Mouse (Mus musculus) kidney, adult 8-10 months (tissue): ENCODE results near the gene Gskip.

ENCODE experiments used
- DNase-seq, 2 experiments: peaks; one replicate each; pipeline ENCODE4 v3.0.0; 2022

Gskip gene

GRCm38 (mm10) chr12:105683933-105684901 is at the start of gene Gskip:
TSS of gene Gskip (plus strand) at chr12:105684829.
- DNase-seq = peak; percentile 52 to 60

GRCm38 (mm10) chr12:105636551-105636950 is 48.1 kb upstream of the Gskip start:
- no peak for DNase-seq

DNA sequence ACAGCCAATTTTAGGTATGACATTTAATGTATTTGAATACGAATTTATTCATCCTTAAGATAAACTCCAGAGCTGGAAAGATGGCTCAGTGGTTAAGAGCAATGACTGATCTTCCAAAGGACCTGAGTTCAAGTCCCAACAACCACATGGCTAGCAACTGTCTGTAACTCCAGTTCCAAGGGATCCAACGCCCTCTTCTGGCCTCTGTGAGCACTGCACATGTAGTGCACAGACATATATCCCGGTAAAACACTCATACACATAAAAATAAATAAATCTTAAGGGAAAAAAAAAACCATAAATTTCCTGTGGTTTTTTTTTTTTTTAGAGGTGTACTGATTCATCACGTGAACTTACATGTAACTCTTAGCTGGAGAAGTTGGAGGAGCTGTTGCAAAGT is 47.1 kb upstream of the Gskip start:
- no peak for DNase-seq

DNA sequence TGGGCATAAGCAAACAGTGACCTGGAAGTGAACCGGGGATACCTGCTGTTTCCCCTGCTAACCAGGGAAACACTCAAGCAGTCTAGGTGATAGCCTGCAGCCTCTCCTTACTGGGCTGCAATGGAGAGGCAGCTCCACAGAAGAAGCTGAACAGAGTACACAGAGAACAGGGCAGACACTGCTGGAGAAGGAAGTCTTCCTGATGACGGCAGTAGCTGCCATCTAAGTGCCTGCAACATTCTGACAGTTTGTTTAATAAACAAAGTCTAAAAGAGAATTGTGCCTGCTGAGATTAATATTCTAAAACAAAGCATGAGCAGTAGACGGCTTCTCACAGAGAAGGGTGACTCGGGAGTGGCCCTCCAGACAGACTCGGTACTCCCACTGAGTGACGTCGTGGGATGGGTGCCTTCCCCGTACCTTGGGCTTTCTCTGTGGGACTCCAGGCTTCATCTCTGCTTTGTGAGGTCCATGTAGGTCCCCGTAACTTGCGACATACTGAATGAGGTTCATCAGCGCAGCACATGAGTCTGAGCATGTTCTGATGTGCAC is 41.8 kb upstream of the Gskip start:
- no peak for DNase-seq

DNA sequence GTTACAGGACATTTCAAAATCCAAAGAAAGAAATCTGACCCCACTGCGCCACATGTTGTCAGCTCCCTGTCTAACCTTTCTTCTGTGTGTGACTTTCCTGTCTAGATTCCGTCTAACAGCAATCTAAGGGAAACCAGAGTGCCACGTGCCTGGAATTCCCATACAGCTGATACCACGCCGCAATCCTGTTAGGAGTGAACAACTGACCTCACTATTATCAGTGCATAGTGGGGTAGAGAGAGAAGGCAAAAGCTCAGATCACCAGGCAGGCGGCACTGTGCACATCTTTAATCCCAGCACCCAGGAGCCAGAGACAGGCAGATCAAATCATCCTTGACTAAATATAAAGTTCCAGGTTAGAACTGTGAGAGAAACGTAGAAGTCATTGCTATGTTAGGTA is 28.8 kb upstream of the Gskip start:
- no peak for DNase-seq

DNA sequence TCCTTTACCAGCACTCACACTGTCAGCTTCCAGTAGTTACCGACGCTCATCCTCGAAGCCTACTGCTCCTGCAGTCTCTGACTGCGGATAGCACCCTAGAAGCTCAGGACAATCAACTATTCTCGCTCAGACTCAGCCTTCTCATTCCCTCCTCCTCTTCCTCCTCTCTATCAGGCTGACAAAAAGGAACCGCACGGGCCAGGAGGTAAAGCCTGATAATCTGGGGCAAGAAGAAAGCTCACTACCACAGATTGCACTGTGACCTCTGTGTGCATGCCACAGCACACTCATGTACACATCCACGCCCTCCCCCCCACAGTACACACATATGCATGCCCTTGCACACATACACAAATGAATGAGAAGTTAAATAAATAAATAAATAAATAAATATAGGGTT is 8.4 kb upstream of the Gskip start:
- DNase-seq = no peak

DNA sequence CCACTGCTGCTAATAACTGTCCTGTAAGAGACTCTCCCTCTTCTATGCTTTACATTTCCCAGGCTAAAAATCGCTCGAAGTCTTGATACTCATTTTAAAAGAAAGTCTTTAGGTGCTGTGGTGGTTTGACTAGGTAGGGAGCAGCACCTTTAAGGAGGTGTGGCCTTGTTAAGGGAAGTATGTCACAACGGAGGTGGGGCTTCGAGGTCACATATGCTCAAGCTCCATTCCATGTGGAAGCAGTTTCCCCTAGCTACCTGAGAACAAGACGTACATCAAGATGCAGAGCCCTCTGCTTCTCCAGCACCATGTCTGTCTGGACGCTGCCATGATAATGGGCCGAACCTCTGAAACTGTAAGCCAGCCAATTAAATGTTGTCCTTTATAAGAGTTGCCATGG is 6.4 kb upstream of the Gskip start:
- no peak for DNase-seq

DNA sequence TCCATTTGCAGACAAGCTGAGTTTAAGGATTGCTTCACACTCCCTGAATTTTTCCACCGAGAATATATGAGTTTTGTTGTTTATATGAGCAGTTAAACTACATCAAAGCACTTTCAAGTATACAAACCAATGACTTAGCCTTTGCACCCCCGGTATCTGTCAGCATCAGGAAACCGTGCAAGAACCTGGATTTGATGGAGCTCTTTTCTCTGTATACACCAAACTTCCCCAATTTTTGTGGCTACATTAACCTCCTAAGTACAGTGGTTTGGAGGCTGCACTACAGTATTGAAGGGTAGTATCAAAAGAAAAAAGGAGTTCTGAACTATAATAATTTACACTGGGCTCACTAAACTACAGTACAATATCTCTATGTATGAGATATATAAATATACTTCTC is 5.9 kb upstream of the Gskip start:
- DNase-seq = no peak

DNA sequence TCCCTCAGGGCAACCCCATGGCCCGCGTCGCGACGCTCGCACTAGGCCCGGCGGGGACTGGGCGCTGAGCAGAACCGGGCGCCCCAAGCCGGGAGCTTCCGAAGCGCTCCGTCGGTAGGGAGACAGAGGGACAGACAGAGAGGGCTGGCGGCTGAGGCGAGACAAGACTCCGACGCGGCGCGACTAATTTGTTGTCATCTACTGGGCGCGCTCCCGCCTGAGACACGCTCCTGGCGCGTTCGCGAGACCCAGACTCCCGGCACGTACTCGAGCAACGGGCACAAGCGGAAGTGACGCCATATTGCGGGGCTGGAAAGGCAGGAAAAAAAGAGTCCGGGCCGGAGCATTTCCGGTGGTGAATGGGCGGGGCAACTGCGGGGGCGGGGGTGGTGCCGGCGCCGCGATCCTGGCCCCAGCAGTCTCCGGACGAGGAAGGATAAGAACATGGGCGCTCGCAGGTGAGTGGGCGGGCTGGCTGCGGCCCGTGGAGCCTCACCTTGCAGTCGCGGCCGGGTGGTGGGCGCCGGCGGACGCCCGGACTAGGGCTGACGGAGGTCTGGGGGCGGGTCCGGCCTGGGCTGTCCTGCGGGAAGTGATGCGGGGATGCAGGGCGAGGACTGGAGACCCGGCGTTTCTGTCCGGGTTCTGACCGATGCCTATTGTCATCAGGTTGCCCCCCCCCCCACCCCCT is 517 bp downstream of the Gskip start, which contains the start of gene Atg2b:
Atg2b (minus strand) TSS at position 211 of the 691 bp plus-strand sequence.
- peak; percentile 92 to 93 for DNase-seq

GRCm38 (mm10) chr12:105686791-105687190 is 2.2 kb downstream of the Gskip start:
- no peak for DNase-seq

GRCm38 (mm10) chr12:105687416-105687815 is 2.8 kb downstream of the Gskip start:
- DNase-seq = no peak

GRCm38 (mm10) chr12:105688546-105688945 is 3.9 kb downstream of the Gskip start:
- DNase-seq = no peak

- no peak for DNase-seq
Measured at GRCm38 (mm10) chr12:105689435-105689834, 4.8 kb downstream of the Gskip start.

- DNase-seq = no peak
Measured at GRCm38 (mm10) chr12:105694021-105694420, 9.4 kb downstream of the Gskip start.

DNA sequence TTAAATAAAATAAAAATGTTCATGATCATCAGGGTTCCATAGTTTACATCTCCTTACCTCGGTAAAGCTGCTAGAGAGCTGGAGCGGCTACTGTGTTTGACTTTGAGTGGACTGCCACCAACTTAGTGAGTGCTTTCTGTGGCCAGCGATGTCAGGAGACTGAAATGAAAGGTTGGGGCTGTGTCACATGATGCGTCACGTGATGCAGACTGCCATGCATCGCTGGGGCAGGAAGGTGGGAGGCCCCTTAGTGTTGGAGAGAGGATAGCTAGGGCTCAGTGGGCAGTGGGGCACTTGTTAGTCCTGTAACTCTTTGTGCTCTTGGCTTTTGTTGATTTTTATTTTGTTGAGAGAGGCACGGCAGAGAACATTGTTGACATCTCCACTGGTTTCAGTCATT is 11.2 kb downstream of the Gskip start:
- no peak for DNase-seq

DNA sequence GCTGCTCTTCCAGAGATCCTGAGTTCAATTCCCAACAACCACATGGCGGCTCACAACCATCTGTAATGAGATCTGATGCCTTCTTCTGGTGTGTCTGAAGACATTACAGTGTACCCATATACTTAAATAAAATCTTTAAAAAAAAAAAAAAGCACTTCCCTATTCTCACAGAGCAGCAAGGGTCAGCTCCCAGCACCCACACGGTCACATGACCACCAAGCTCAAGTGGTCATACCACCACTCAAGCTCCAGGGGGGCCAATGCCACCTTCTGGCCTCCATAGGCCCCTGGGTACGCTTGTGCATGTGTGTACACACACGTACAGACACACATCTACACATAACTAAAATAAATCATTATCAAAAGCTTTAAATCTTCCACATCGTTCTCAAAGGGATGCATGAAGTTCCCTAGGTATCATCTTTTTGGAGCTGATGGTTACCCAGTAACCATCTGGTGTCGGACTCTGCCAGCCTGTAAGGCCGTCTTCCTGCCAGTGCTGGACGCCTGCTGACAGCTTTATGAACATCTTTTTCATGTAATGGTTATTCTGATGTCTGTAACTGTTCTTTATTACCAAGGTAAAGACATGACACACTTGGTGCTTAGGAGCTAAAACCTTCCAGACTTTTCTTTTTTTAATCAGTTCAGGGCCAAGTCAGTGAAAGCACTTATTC is 12.6 kb downstream of the Gskip start:
- no peak for DNase-seq

GRCm38 (mm10) chr12:105700433-105700832 is 15.8 kb downstream of the Gskip start:
- DNase-seq = no peak

DNA sequence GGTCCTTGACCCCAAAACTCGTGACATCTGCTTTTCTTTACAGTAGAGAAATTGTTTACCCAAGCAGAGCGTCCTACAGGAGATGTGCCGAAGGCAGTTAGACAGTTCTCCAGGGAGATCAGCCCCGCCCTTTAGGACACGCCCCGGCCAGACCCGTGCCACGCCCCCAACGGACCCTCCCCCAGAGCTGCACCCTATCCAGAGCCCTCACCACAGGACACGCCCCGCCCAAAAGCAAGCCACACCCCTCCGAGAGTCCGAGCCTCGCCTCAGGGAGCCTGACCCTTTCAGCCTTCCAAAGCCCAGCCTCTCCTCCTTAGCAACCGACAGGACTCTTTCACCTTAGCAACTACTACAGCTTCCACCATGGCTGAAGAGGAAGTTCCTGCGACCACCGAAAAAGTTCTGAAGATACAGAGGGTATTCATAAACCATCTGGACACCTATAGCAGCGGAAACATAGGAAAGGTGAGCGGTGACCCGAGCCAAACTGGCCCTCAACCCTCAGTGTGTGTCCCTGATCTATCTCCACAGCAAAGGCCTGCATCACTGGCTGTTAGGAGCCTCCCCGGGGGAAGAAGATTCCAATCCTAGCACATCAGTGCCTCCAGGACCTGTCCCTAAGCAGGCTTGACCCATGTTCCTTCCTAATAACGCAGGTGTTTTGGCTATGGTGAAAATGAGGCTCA is 21.3 kb downstream of the Gskip start, which contains the start of gene Ak7:
Ak7 (plus strand) TSS at position 178 of the 689 bp plus-strand sequence.
- peak; percentile 62 to 82 for DNase-seq

- DNase-seq = peak; percentile 12 to 22
Measured at GRCm38 (mm10) chr12:105718616-105719015, 34.0 kb downstream of the Gskip start.

DNA sequence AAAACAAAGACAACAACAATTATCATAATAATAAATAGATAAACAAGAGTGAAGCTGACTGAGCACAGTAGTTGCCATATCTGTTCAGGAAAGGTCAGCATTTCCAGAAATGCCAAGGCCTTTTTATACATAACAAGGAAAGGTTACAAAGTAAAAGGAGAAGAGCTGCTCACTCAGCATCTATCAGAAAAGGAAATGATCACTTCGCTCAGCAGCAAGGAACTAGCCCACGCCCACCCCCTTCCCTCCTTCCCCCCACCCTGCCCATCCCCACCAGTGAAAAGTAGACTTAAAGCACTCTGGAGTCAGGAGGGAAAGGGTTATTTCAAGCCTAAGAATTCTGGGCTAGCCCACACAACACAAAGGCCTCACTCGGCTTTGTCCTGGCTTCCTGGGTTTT is 35.6 kb downstream of the Gskip start:
- no peak for DNase-seq

- DNase-seq = no peak
Measured at GRCm38 (mm10) chr12:105721452-105722132, 37.0 kb downstream of the Gskip start.

GRCm38 (mm10) chr12:105722657-105723056 is 38.0 kb downstream of the Gskip start:
- DNase-seq = peak in 1 of 2 experiments; percentile 18
